Mouse (Mus musculus): ENCODE results near the gene Epb41l1.

- TF ChIP-seq CTCF (IDR thresholded peaks at IDR 0.05; ENCODE audit: extremely low read depth, insufficient read depth, low read length) (no peak), POLR2A (IDR thresholded peaks at IDR 0.05; ENCODE audit: extremely low read depth, insufficient read depth, low read length) (no peak)
Measured at GRCm38 (mm10) chr2:156569261-156569660, 148.6 kb downstream of the Epb41l1 start.

Measured in cortical plate, adult 2 months (tissue).